Mouse (Mus musculus): ENCODE measurements at regions not wholly inside any gene's neighbourhood (a gene's known extent, or its start where the extent isn't known, plus 50 kb on each side); places are given as distances from the start of the nearest gene placed in this dataset.

DNA sequence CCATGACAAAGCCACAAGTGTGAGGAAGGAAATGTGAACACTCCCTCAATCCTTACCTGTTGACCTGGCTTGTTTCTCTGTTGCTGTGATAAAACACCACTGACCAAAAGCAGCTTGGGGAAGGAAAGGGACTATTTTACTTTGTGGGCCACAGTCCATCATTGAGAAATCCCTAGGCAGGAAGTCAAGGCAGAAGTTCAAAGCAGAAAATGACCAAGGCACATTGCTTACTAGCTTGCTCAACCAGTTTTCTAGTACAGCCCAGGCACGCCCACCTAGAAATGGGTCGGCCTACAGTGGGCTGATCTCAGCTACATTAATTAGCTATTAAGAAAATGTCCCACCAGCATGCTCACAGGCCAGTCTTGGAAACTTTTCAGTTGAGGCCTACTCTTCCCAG lies 59.8 kb upstream of the Zmynd11 start:
- peak in 1 of 2 experiments; percentile 74; a peak in 2 of 4 replicates for ATAC-seq (replicated peaks in 1 of 2; ENCODE audit: insufficient read depth in 1 of 2, low FRiP score in 2 of 2, low TSS enrichment in 1 of 2, low read depth in 1 of 2, poor library complexity in 2 of 2, severe bottlenecking in 2 of 2)

DNA sequence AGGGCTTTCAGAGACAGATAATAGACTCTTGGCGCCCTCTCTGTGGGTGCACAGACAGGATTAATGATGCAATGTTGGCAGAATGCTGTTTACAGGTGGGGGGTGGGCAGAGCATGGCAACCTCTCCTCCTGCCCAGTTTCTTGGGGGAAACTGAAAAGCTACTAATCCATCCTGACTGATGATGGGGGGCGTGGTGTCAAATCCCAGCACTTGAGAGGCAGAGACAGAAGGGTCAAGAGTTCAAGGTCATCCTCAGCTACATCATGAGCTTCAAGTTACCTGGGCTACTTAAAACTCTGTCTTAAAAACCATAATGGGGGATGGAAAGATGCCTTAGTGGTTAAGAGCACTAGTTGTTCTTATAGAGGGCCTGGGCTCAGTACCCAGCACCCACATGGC lies 52.2 kb upstream of the Zmynd11 start:
- no peak for ATAC-seq (replicated peaks in 1 of 2; ENCODE audit: insufficient read depth in 1 of 2, low FRiP score in 2 of 2, low TSS enrichment in 1 of 2, low read depth in 1 of 2, poor library complexity in 2 of 2, severe bottlenecking in 2 of 2)
